Mouse (Mus musculus): Measurements from ENCODE around the gene Map3k11. TPM values are rescaled to one million over a fixed set of nuclear protein-coding genes. Genes with fewer than 3 reads are reported as not detected.

Map3k11 gene
- polyA plus RNA-seq, 1 experiment from 2014 or later, result 20.0 TPM

Small RNA genes within 50 kb of the gene (microRNA-seq; reads per million reads assigned to microRNA genes)
- gene Mir6987, result not detected

Other genes with a start within 250 kb of the Map3k11 start
- not detected in 2 replicates for gene Fosl1, start 241.2 kb upstream of the Map3k11 start, polyA plus RNA-seq (2014; fragmentation: Nextera tagmentation; extraction: Ambion mirVana)
- 6.8 and 7.8 TPM in 2 replicates for gene Ccdc85b, start 230.8 kb upstream of the Map3k11 start, polyA plus RNA-seq (2014; fragmentation: Nextera tagmentation; extraction: Ambion mirVana)
- 126 and 130 TPM in 2 replicates for gene Fibp, start 228.1 kb upstream of the Map3k11 start, polyA plus RNA-seq (2014; fragmentation: Nextera tagmentation; extraction: Ambion mirVana)
- 1.5 and 2.3 TPM in 2 replicates for gene Ctsw, start 220.2 kb upstream of the Map3k11 start, polyA plus RNA-seq (2014; fragmentation: Nextera tagmentation; extraction: Ambion mirVana)
- gene Efemp2, start 214.8 kb upstream of the Map3k11 start, polyA plus RNA-seq (2014; fragmentation: Nextera tagmentation; extraction: Ambion mirVana), result 177 and 179 TPM in 2 replicates
- 41.2 and 46.6 TPM in 2 replicates for gene Mus81, start 200.3 kb upstream of the Map3k11 start, polyA plus RNA-seq (2014; fragmentation: Nextera tagmentation; extraction: Ambion mirVana)
- gene Cfl1, start 198.3 kb upstream of the Map3k11 start, polyA plus RNA-seq (2014; fragmentation: Nextera tagmentation; extraction: Ambion mirVana), result 2,904 and 2,937 TPM in 2 replicates
- 0.25 and 0.42 TPM in 2 replicates for gene 1700020D05Rik, start 185.0 kb upstream of the Map3k11 start, polyA plus RNA-seq (2014; fragmentation: Nextera tagmentation; extraction: Ambion mirVana)
- gene Snx32, start 178.2 kb upstream of the Map3k11 start, polyA plus RNA-seq (2014; fragmentation: Nextera tagmentation; extraction: Ambion mirVana), result 12.4 and 13.0 TPM in 2 replicates
- 11.2 and 11.5 TPM in 2 replicates for gene Ovol1, start 128.1 kb upstream of the Map3k11 start, polyA plus RNA-seq (2014; fragmentation: Nextera tagmentation; extraction: Ambion mirVana)
- 5.5 and 6.1 TPM in 2 replicates for gene Ap5b1, start 120.7 kb upstream of the Map3k11 start, polyA plus RNA-seq (2014; fragmentation: Nextera tagmentation; extraction: Ambion mirVana)
- gene Rnaseh2c, start 86.9 kb upstream of the Map3k11 start, polyA plus RNA-seq (2014; fragmentation: Nextera tagmentation; extraction: Ambion mirVana), result 113 and 119 TPM in 2 replicates
- 30.5 and 37.0 TPM in 2 replicates for gene Kat5, start 78.5 kb upstream of the Map3k11 start, polyA plus RNA-seq (2014; fragmentation: Nextera tagmentation; extraction: Ambion mirVana)
- 49.0 and 52.2 TPM in 2 replicates for gene Rela, start 51.3 kb upstream of the Map3k11 start, polyA plus RNA-seq (2014; fragmentation: Nextera tagmentation; extraction: Ambion mirVana)
- gene Sipa1, start 25.0 kb upstream of the Map3k11 start, polyA plus RNA-seq (2014; fragmentation: Nextera tagmentation; extraction: Ambion mirVana), result 15.2 and 19.4 TPM in 2 replicates
- gene Pcnx3, start 166 bp downstream of the Map3k11 start, polyA plus RNA-seq (2014; fragmentation: Nextera tagmentation; extraction: Ambion mirVana), result 29.8 and 32.1 TPM in 2 replicates
- gene Kcnk7, start 15.6 kb downstream of the Map3k11 start, polyA plus RNA-seq (2014; fragmentation: Nextera tagmentation; extraction: Ambion mirVana), result 0.62 and 0.84 TPM in 2 replicates
- gene Ehbp1l1, start 37.6 kb downstream of the Map3k11 start, polyA plus RNA-seq (2014; fragmentation: Nextera tagmentation; extraction: Ambion mirVana), result 36.7 and 37.4 TPM in 2 replicates
- 92.4 and 98.4 TPM in 2 replicates for gene Fam89b, start 40.9 kb downstream of the Map3k11 start, polyA plus RNA-seq (2014; fragmentation: Nextera tagmentation; extraction: Ambion mirVana)
- gene Ltbp3, start 52.2 kb downstream of the Map3k11 start, polyA plus RNA-seq (2014; fragmentation: Nextera tagmentation; extraction: Ambion mirVana), result 33.8 and 35.2 TPM in 2 replicates
- gene Scyl1, start 82.7 kb downstream of the Map3k11 start, polyA plus RNA-seq (2014; fragmentation: Nextera tagmentation; extraction: Ambion mirVana), result 67.6 and 72.1 TPM in 2 replicates
- 18.3 and 18.6 TPM in 2 replicates for gene Frmd8, start 186.5 kb downstream of the Map3k11 start, polyA plus RNA-seq (2014; fragmentation: Nextera tagmentation; extraction: Ambion mirVana)
- 1.8 and 2.8 TPM in 2 replicates for gene Slc25a45, start 189.1 kb downstream of the Map3k11 start, polyA plus RNA-seq (2014; fragmentation: Nextera tagmentation; extraction: Ambion mirVana)
- 3.1 and 3.2 TPM in 2 replicates for gene Tigd3, start 205.4 kb downstream of the Map3k11 start, polyA plus RNA-seq (2014; fragmentation: Nextera tagmentation; extraction: Ambion mirVana)
- gene Dpf2, start 224.3 kb downstream of the Map3k11 start, polyA plus RNA-seq (2014; fragmentation: Nextera tagmentation; extraction: Ambion mirVana), result 132 and 148 TPM in 2 replicates
- 7.3 and 7.4 TPM in 2 replicates for gene Cdc42ep2, start 236.1 kb downstream of the Map3k11 start, polyA plus RNA-seq (2014; fragmentation: Nextera tagmentation; extraction: Ambion mirVana)